Mouse (Mus musculus): ENCODE data around the gene Hoxb4. TPM values are rescaled to one million over a fixed set of nuclear protein-coding genes. Genes with fewer than 3 reads are reported as not detected.

The Hoxb4 gene
- total and polyA plus RNA-seq, 3 experiments = 2.7 to 5.5 (median 3.3) TPM

DNA sequence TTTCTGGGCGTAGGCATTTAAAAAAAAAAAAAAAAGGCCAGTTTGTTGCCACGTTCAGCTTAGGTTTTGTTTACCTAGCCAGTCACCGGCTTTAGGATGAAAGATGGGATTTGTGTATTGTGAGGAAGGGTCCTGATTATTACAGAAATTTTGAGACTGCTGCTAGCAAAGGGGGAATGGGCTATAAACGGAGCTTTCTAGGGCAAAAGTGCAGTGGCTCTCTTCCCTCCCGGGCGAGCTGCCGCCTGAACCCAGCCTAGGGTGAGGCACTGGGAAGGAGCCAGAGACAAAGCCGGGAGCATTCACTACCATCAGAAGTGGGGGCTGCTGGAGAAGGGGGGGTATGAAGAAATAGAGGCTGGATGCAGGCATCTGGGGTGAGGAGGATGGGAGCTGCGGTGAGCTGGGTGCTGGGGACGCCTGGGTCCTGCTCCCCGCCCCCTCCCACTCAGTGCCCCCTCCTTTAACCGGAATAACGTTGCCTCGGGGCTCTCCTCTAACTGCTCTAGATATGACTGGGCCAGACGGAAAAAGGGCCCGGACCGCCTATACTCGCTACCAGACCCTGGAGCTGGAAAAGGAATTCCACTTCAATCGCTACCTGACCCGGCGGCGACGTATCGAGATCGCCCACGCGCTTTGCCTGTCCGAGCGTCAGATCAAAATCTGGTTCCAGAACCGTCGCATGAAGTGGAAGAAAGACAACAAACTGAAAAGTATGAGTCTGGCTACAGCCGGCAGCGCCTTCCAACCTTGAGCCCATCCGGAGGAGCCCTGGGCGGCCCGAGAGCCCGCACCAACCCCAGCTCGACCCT lies 13.5 kb upstream of the Hoxb4 start:
- Histone ChIP-seq H3K36me3 (replicated peaks in 1 of 2; ENCODE audit: control insufficient read depth in 1 of 2, insufficient read depth in 1 of 2, low read length in 1 of 2) (no peaks in the 10 kb centered on the region), H3K9ac (ENCODE audit: insufficient read depth, low read depth) (no peak overlapping the region), H3K27me3 (replicated peaks) (peaks cover 66% of the 10 kb centered on the region), H3K9me3 (replicated peaks; ENCODE audit: low read length) (peaks cover 26% of the 10 kb centered on the region), H3K27ac (ENCODE audit: insufficient read depth, low read depth) (no peak overlapping the region), H3K79me2 (replicated peaks; ENCODE audit: control insufficient read depth, extremely low read depth, insufficient read depth, poor library complexity, severe bottlenecking) (no peaks in the 10 kb centered on the region), H3K4me1 (ENCODE audit: control insufficient read depth in 1 of 2, insufficient read depth in 2 of 2) (peaks cover 0 to 7% of the 10 kb centered on the region in 2 experiments; a peak in 2 of 4 replicates), H3K4me3 (replicated peaks in 1 of 3; ENCODE audit: low read depth in 2 of 3, low read length in 2 of 3, poor library complexity in 1 of 3) (no peak overlapping the region), H3K4me2 (ENCODE audit: insufficient read depth, low read depth, poor library complexity, severe bottlenecking) (no peak overlapping the region)
- no peak for DNase-seq (ENCODE audit: extremely low read depth)
- no peak for TF ChIP-seq MAX (IDR thresholded peaks at IDR 0.05; ENCODE audit: low read length)
- TF ChIP-seq NRF1 (IDR thresholded peaks at IDR 0.05; ENCODE audit: low read depth, low read length) = no peak
- no peak for TF ChIP-seq NELFE (IDR thresholded peaks at IDR 0.05; ENCODE audit: low read depth, low read length)
- TF ChIP-seq KAT2A (IDR thresholded peaks at IDR 0.05; ENCODE audit: insufficient replicate concordance, low read length) = no peak
- no peak for TF ChIP-seq TBP (conservative IDR thresholded peaks at IDR 0.05; ENCODE audit: low read depth, low read length)
- no peak for TF ChIP-seq BHLHE40 (IDR thresholded peaks at IDR 0.05; ENCODE audit: low read depth, low read length)
- no peak for TF ChIP-seq SMC3 (IDR thresholded peaks at IDR 0.05; ENCODE audit: low read depth, low read length)
- no peak for TF ChIP-seq MEF2A (IDR thresholded peaks at IDR 0.05; ENCODE audit: borderline replicate concordance, low read depth, low read length)
- TF ChIP-seq JUN (IDR thresholded peaks at IDR 0.05; ENCODE audit: insufficient read depth, low read depth, low read length) = no peak
- TF ChIP-seq E2F4 (IDR thresholded peaks at IDR 0.05; ENCODE audit: insufficient replicate concordance, low read depth, low read length) = no peak
- TF ChIP-seq MAFK (IDR thresholded peaks at IDR 0.05; ENCODE audit: insufficient replicate concordance, low read length) = no peak
- TF ChIP-seq IRF4 (IDR thresholded peaks at IDR 0.05; ENCODE audit: low read depth, low read length) = no peak
- TF ChIP-seq GABPA (IDR thresholded peaks at IDR 0.05; ENCODE audit: insufficient replicate concordance, low read depth, low read length) = no peak
- TF ChIP-seq RAD21 (IDR thresholded peaks at IDR 0.05; ENCODE audit: low read depth, low read length) = no peak
- TF ChIP-seq TCF12 (IDR thresholded peaks at IDR 0.05; ENCODE audit: low read depth, low read length) = no peak
- no peak for TF ChIP-seq EP300 (IDR thresholded peaks at IDR 0.05; ENCODE audit: low read length)
- TF ChIP-seq ZC3H11A (IDR thresholded peaks at IDR 0.05; ENCODE audit: low read depth, low read length) = no peak
- in situ Hi-C loops (cut with MboI; ENCODE audit: low pct_ligation_motif_present, low pct_unique_long_range_greater_than_20kb, low sequenced_read_pairs) = loop anchor here (25.0 kb wide), 1 partner anchor 233 kb away; no protein-coding TSS in a partner anchor
- dilution Hi-C loops (cut with MboI; ENCODE audit: extremely low pct_ligation_motif_present, extremely low pct_unique_long_range_greater_than_20kb, low sequenced_read_pairs) = no loop called here

DNA sequence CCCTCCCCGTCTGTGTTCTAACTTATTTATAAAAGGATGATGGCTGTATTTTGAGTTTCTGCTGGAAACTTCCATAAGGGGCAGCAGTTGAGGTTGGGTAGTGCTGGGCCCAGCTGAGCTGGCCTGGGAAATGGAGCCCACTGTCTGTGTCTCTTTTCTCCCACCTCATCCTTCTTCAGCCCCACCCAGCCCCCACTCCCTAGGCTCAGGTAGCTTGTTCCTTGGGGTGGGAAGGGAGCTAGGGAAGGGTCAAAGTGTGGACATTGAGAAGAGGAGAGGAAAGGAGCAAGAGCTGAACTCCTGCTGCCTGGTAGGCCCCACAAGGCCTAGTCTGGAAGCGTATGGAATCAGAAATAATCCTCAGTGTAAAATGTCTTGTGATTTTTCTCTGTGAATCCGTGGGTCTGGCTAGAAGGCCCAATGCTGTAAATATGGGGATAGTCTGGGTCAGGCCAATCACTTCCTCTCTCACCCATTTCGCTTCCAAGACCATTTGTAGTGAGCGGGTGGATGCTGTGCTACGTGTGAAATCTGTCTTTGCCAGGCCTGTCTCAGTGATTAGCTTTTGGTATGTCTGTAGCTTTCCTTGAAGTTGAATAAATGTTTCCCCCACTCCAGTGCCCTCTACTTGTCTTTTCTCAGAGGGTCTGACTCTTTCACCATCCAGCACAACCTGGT lies 12.4 kb upstream of the Hoxb4 start:
- Histone ChIP-seq H3K27ac (ENCODE audit: insufficient read depth, low read depth) (no peak overlapping the region), H3K79me2 (replicated peaks; ENCODE audit: control insufficient read depth, extremely low read depth, insufficient read depth, poor library complexity, severe bottlenecking) (no peaks in the 10 kb centered on the region), H3K4me2 (ENCODE audit: insufficient read depth, low read depth, poor library complexity, severe bottlenecking) (no peak overlapping the region), H3K36me3 (replicated peaks in 1 of 2; ENCODE audit: control insufficient read depth in 1 of 2, insufficient read depth in 1 of 2, low read length in 1 of 2) (no peaks in the 10 kb centered on the region), H3K9ac (ENCODE audit: insufficient read depth, low read depth) (no peak overlapping the region), H3K4me3 (replicated peaks in 1 of 3; ENCODE audit: low read depth in 2 of 3, low read length in 2 of 3, poor library complexity in 1 of 3) (no peak overlapping the region), H3K27me3 (replicated peaks) (peaks cover 72% of the 10 kb centered on the region), H3K4me1 (ENCODE audit: control insufficient read depth in 1 of 2, insufficient read depth in 2 of 2) (peaks cover 0 to 10% of the 10 kb centered on the region in 2 experiments; a peak in 2 of 4 replicates), H3K9me3 (replicated peaks; ENCODE audit: low read length) (peaks cover 22% of the 10 kb centered on the region)
- dilution Hi-C loops (cut with MboI; ENCODE audit: extremely low pct_ligation_motif_present, extremely low pct_unique_long_range_greater_than_20kb, low sequenced_read_pairs) (no loop called here), in situ Hi-C loops (cut with MboI; ENCODE audit: low pct_ligation_motif_present, low pct_unique_long_range_greater_than_20kb, low sequenced_read_pairs) (loop anchor here (25.0 kb wide), 1 partner anchor 232 kb away; no protein-coding TSS in a partner anchor)
- no peak for DNase-seq (ENCODE audit: extremely low read depth)
- TF ChIP-seq KAT2A (IDR thresholded peaks at IDR 0.05; ENCODE audit: insufficient replicate concordance, low read length) (no peak), JUND (conservative IDR thresholded peaks at IDR 0.05; ENCODE audit: low read depth, low read length) (no peak), BHLHE40 (IDR thresholded peaks at IDR 0.05; ENCODE audit: low read depth, low read length) (no peak), HCFC1 (IDR thresholded peaks at IDR 0.05; ENCODE audit: low read depth, low read length) (no peak), SIN3A (IDR thresholded peaks at IDR 0.05; ENCODE audit: low read length) (no peak), ZC3H11A (IDR thresholded peaks at IDR 0.05; ENCODE audit: low read depth, low read length) (no peak), MXI1 (IDR thresholded peaks at IDR 0.05; ENCODE audit: low read depth, low read length) (no peak), EP300 (IDR thresholded peaks at IDR 0.05; ENCODE audit: low read length) (no peak), POLR2AphosphoS2 (IDR thresholded peaks at IDR 0.05; ENCODE audit: low read depth, low read length) (no peak), UBTF (IDR thresholded peaks at IDR 0.05; ENCODE audit: low read depth, low read length) (no peak), SMC3 (IDR thresholded peaks at IDR 0.05; ENCODE audit: low read depth, low read length) (no peak), TBP (conservative IDR thresholded peaks at IDR 0.05; ENCODE audit: low read depth, low read length) (no peak), ETS1 (conservative IDR thresholded peaks at IDR 0.05; ENCODE audit: low read depth, low read length) (no peak), MAX (IDR thresholded peaks at IDR 0.05; ENCODE audit: low read length) (no peak), POLR2A (IDR thresholded peaks at IDR 0.05; ENCODE audit: low read depth, low read length) (no peak), MEF2A (IDR thresholded peaks at IDR 0.05; ENCODE audit: borderline replicate concordance, low read depth, low read length) (no peak), NRF1 (IDR thresholded peaks at IDR 0.05; ENCODE audit: low read depth, low read length) (no peak), CHD2 (IDR thresholded peaks at IDR 0.05; ENCODE audit: low read length) (no peak), ELF1 (IDR thresholded peaks at IDR 0.05; ENCODE audit: low read depth, low read length) (no peak), NELFE (IDR thresholded peaks at IDR 0.05; ENCODE audit: low read depth, low read length) (no peak)
